Mouse (Mus musculus): ENCODE measurements around the gene Kremen2. TPM values are rescaled to one million over a fixed set of nuclear protein-coding genes. Genes with fewer than 3 reads are reported as not detected.

Gene Kremen2
- polyA plus RNA-seq, 1 experiment = 0.05 TPM

DNA sequence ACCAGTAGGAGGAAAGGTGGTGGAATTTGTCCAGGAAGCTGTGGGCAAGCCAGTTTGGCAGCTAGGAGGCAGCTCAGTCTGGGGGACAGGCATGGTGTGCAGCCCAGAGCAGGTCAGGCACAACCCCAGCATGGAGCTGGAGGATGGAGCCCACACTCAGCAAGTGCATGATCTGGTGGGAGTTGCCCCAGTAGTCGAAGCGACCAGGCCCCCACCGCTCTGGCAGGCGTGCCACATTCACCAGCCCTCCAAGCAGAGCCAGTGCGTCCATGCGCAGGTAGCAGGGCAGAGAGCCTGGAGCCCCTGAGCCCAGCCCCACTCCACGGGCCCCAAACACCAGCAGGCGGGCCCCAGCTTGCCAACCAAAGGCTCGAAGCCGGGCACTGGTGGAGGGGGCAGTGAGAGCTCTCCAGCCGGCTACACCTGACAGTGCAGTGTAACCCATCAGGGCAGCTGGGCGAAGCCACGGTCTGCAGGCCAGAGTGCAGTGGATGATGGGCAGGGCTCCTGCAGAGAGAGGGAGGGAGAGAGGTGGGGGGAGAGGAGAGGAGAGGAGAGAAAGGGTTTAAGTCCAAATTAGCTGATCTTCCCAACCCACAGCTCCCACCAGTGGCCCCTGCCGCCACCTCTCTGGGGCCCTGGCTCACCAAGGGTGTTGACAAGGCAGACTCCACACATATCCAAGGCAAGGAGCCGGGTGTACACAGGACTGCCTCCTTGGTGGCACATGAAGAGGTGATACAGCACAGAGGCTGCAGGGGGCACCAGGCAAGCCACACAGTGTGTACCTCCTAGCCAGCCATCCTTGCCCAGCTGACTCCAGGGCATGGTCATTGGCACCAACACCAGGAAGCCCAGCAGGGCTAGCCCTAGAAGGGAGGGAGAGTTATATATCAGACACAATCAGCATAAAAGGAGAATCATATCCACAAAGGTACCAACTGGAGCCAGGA, 7.9 kb downstream of the Kremen2 start:
- H3K79me3 ChIP-seq (ENCODE audit: low read depth) = no peaks in the 10 kb centered on the region
- H3K36me3 ChIP-seq (ENCODE audit: control insufficient read depth, insufficient read depth) = no peaks in the 10 kb centered on the region
- H3ac ChIP-seq (ENCODE audit: control insufficient read depth, insufficient read length, low read depth) = no peak overlapping the region
- no peaks in the 10 kb centered on the region for H3K79me2 ChIP-seq (ENCODE audit: control insufficient read depth, insufficient read depth)
- H3K4me3 ChIP-seq (ENCODE audit: insufficient read depth, poor library complexity, severe bottlenecking) = no peak overlapping the region
- no peak for TF ChIP-seq MYOG (IDR thresholded peaks at IDR 0.05; ENCODE audit: control insufficient read depth, extremely low read depth, insufficient read length)
- TF ChIP-seq USF1 (IDR thresholded peaks at IDR 0.05; ENCODE audit: low read depth) = no peak
- no peak for TF ChIP-seq CEBPB (IDR thresholded peaks at IDR 0.05; ENCODE audit: low read depth)
- no peak for TF ChIP-seq FOSL1 (IDR thresholded peaks at IDR 0.05; ENCODE audit: insufficient read depth, low read length, poor library complexity, severe bottlenecking)
- peak; percentile 39 for TF ChIP-seq CTCF (IDR thresholded peaks at IDR 0.05; ENCODE audit: control insufficient read depth, insufficient read depth, insufficient read length)
- H3K27me3 ChIP-seq (ENCODE audit: control insufficient read depth, insufficient read depth, insufficient read length) = peaks cover 12% of the 10 kb centered on the region

DNA sequence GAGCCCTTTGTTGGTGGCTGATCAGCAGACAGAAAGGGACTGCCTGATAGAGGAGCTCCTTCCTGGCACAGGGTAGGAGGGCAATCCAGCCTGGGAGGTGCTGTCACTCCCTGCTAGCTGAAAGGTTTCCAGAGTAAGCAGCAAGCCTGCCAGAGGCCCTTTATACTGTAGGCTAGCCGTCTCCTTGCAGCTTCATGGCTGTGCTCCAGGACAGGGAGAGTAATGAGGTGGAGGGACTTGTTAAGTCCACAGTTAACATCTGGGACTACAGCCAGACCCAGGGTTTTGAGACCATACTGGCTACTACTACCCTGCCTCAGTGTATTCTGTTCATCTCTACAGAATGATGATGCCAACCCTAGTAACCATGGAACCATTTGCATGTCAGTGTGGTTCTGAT, 11.3 kb downstream of the Kremen2 start:
- H3ac ChIP-seq (ENCODE audit: control insufficient read depth, insufficient read length, low read depth) = no peak overlapping the region
- no peaks in the 10 kb centered on the region for H3K36me3 ChIP-seq (ENCODE audit: control insufficient read depth, insufficient read depth)
- H3K79me3 ChIP-seq (ENCODE audit: low read depth) = no peaks in the 10 kb centered on the region
- no peak for TF ChIP-seq CEBPB (IDR thresholded peaks at IDR 0.05; ENCODE audit: low read depth)
- TF ChIP-seq CTCF (IDR thresholded peaks at IDR 0.05; ENCODE audit: control insufficient read depth, insufficient read depth, insufficient read length) = no peak
- no peak for TF ChIP-seq MYOG (IDR thresholded peaks at IDR 0.05; ENCODE audit: control insufficient read depth, extremely low read depth, insufficient read length)
- no peak for TF ChIP-seq MAX (IDR thresholded peaks at IDR 0.05)
- no peaks in the 10 kb centered on the region for H3K27me3 ChIP-seq (ENCODE audit: control insufficient read depth, insufficient read depth, insufficient read length)
- no peak overlapping the region for H3K4me3 ChIP-seq (ENCODE audit: insufficient read depth, poor library complexity, severe bottlenecking)
- H3K79me2 ChIP-seq (ENCODE audit: control insufficient read depth, insufficient read depth) = no peaks in the 10 kb centered on the region

DNA sequence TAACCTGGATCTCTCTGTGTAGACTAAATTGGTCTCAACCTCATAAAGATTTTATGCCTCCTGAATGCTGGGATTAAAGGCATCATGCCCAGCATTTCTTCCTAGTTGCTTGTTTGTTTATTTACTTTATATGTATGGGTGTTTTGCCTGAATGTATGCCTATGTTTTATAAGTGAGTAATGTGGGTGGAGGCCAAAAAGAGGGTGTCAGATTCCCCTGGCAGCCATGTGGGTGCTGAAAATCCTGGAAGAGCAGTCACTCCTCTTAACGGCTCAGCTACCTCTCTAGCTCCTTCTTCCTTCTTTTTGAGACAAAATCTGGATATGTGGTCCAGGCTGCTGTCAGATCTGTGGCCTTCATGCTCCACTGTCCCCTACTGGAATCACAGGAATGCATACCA, 15.2 kb downstream of the Kremen2 start:
- no peaks in the 10 kb centered on the region for H3K27me3 ChIP-seq (ENCODE audit: control insufficient read depth, insufficient read depth, insufficient read length)
- H3K79me3 ChIP-seq (ENCODE audit: low read depth) = peaks cover 7% of the 10 kb centered on the region
- H3K36me3 ChIP-seq (ENCODE audit: control insufficient read depth, insufficient read depth) = no peaks in the 10 kb centered on the region
- H3K4me3 ChIP-seq (ENCODE audit: insufficient read depth, poor library complexity, severe bottlenecking) = no peak overlapping the region
- H3ac ChIP-seq (ENCODE audit: control insufficient read depth, insufficient read length, low read depth) = no peak overlapping the region
- H3K79me2 ChIP-seq (ENCODE audit: control insufficient read depth, insufficient read depth) = peaks cover 13% of the 10 kb centered on the region
- TF ChIP-seq MAX (IDR thresholded peaks at IDR 0.05) (no peak), USF1 (IDR thresholded peaks at IDR 0.05; ENCODE audit: low read depth) (no peak), MYOD1 (IDR thresholded peaks at IDR 0.05; ENCODE audit: control insufficient read depth, insufficient read length, low read depth) (no peak), CTCF (IDR thresholded peaks at IDR 0.05; ENCODE audit: control insufficient read depth, insufficient read depth, insufficient read length) (no peak), CEBPB (IDR thresholded peaks at IDR 0.05; ENCODE audit: low read depth) (no peak), MYOG (IDR thresholded peaks at IDR 0.05; ENCODE audit: control insufficient read depth, extremely low read depth, insufficient read length) (no peak), FOSL1 (IDR thresholded peaks at IDR 0.05; ENCODE audit: insufficient read depth, low read length, poor library complexity, severe bottlenecking) (no peak)

DNA sequence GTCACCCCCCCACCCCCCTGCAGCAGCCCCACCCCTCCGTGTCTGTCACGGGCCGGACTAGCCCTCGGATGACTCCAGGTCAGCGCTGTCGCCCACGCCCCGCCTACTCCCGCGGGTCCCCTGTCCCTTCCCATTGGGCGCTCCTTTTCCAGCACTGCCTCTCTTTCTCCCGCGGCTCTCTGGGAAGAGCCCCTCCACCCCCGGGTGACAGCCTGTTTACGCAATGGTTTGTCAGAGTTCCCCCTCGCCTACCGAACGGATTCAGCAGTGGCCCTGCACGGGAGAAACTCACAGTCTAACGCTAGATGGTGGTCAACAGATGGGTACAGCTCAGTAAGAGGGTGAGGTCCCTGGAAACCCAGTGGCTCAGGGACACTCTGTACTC, 18.9 kb downstream of the Kremen2 start:
- peak; percentile 51 for TF ChIP-seq CEBPB (IDR thresholded peaks at IDR 0.05; ENCODE audit: low read depth)
- TF ChIP-seq MYOD1 (IDR thresholded peaks at IDR 0.05; ENCODE audit: control insufficient read depth, insufficient read length, low read depth) = no peak
- H3K4me3 ChIP-seq (ENCODE audit: insufficient read depth, poor library complexity, severe bottlenecking) = peak overlapping the region; percentile 64
- peaks cover 7% of the 10 kb centered on the region for H3K79me3 ChIP-seq (ENCODE audit: low read depth)
- H3K36me3 ChIP-seq (ENCODE audit: control insufficient read depth, insufficient read depth) = no peaks in the 10 kb centered on the region
- H3ac ChIP-seq (ENCODE audit: control insufficient read depth, insufficient read length, low read depth) = peak overlapping the region; percentile 90
- peaks cover 13% of the 10 kb centered on the region for H3K79me2 ChIP-seq (ENCODE audit: control insufficient read depth, insufficient read depth)
- no peaks in the 10 kb centered on the region for H3K27me3 ChIP-seq (ENCODE audit: control insufficient read depth, insufficient read depth, insufficient read length)

DNA sequence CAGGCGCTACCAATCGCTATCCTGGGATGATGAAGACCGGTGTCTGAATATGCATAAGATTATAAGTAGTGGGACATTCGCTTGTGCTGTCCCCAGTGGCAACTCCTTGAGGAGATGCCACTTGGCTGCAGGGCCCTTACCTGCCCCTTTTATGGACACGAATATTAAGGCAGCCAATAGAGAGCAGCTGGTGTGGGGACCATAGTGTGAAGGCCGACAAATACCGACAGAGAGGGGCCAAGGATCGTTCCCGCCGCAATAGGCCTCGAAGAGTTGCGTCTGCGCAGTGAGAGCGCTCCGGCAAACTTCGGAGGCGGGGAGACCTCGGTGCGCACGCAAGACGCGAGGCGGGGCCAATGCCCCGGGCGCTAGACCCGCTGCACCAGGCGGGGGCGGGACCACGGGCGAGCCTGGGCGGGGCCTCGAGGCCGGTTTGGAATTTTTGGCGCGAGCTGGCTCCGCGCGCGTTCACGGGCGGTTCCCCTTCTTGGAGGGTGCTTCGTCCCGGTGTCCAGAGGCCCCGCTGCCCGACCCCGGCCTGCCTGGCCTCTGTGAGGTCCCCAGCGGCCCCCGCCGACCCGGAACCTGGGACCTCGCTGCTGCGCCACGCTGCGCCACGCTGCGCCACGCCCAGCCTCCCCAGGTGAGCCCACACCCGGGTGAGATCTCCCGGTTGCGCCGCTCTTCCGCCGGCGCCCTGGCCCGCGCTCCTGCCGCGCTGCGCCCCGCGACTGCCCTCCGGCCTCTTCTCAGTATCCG, 19.5 kb downstream of the Kremen2 start, which contains the start of gene Pkmyt1:
Gene Pkmyt1, plus strand, starts transcription at position 338 of the 759 bp plus-strand sequence.
- Histone ChIP-seq H3K79me2 (ENCODE audit: control insufficient read depth, insufficient read depth) (peaks cover 13% of the 10 kb centered on the region), H3K79me3 (ENCODE audit: low read depth) (peaks cover 7% of the 10 kb centered on the region), H3ac (ENCODE audit: control insufficient read depth, insufficient read length, low read depth) (peak within 1 kb of the TSS; percentile 90), H3K36me3 (ENCODE audit: control insufficient read depth, insufficient read depth) (no peaks in the 10 kb centered on the region), H3K27me3 (ENCODE audit: control insufficient read depth, insufficient read depth, insufficient read length) (no peaks in the 10 kb centered on the region), H3K4me3 (ENCODE audit: insufficient read depth, poor library complexity, severe bottlenecking) (peak within 1 kb of the TSS; percentile 64)
- TF ChIP-seq MYOG (IDR thresholded peaks at IDR 0.05; ENCODE audit: control insufficient read depth, extremely low read depth, insufficient read length) = no peak
- no peak for TF ChIP-seq CEBPB (IDR thresholded peaks at IDR 0.05; ENCODE audit: low read depth)
- TF ChIP-seq MYOD1 (IDR thresholded peaks at IDR 0.05; ENCODE audit: control insufficient read depth, insufficient read length, low read depth) = no peak
- peak; percentile 46 for TF ChIP-seq MAX (IDR thresholded peaks at IDR 0.05)
- no peak for TF ChIP-seq USF1 (IDR thresholded peaks at IDR 0.05; ENCODE audit: low read depth)

All from C2C12 (cell line).